Mouse (Mus musculus): ENCODE measurements at regions not wholly inside any gene's neighbourhood (a gene's known extent, or its start where the extent isn't known, plus 50 kb on each side); places are given as distances from the start of the nearest gene placed in this dataset.

GRCm38 (mm10) chr12:25252776-25253510 is 156.0 kb upstream of the Id2 start:
- no peak for TF ChIP-seq CTCF (IDR thresholded peaks at IDR 0.05)
- H3K4me3 ChIP-seq = no peak overlapping the region
- H3K27ac ChIP-seq = no peak overlapping the region
- intact Hi-C loops (cut with DNase I) = no loop called here
- DNase-seq = no peak

DNA sequence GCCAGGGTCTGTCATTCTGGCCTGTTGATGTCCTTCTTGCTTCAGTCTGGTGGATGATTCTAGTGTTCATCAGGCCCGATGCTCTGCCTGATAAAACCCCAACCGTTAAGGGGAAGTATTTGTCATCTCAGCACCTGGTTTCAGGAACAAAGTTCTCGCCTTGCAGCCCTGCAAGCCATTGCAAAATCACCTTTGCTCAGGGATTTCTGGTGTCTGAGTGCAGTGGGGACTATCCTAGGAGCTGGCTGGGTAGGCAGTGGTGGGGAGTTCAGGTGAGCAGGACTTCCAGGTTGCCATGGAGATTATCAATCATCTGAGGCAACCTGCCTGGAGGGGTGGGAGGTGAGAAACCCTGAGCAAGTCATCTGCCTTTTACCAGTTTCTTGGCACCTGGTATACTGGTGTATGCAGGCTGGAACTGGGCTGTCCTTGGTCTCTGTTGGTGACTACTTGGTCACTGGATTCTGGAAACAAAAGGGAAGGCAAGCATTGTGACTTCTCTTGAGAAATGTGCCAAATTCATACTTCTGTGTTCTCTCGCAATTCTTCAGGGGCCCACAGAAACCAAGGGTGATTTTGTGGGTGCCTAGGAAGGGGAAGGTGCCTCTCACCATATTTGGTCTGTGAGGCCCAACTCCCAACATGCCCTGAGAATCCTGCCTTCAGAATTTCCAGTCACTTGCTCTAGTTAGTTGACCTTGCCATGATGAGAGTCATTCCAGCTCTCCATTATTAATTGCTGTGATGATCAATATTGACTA is 154.7 kb upstream of the Id2 start:
- TF ChIP-seq CTCF (IDR thresholded peaks at IDR 0.05) = no peak
- no peak for DNase-seq
- Histone ChIP-seq H3K4me3 (no peak overlapping the region), H3K27ac (no peak overlapping the region)
- intact Hi-C loops (cut with DNase I) = no loop called here

- intact Hi-C loops (cut with DNase I) = no loop called here
- no peak for TF ChIP-seq CTCF (IDR thresholded peaks at IDR 0.05)
- H3K27ac ChIP-seq = no peak overlapping the region
- DNase-seq = no peak
- no peak overlapping the region for H3K4me3 ChIP-seq
These were observed 153.9 kb upstream of the Id2 start for GRCm38 (mm10) chr12:25250881-25251280.

- intact Hi-C loops (cut with DNase I) = no loop called here
- Histone ChIP-seq H3K27ac (no peak overlapping the region), H3K4me3 (no peak overlapping the region)
- TF ChIP-seq CTCF (IDR thresholded peaks at IDR 0.05) = no peak
- DNase-seq = no peak
These were observed 151.9 kb upstream of the Id2 start for GRCm38 (mm10) chr12:25248681-25249366.

DNA sequence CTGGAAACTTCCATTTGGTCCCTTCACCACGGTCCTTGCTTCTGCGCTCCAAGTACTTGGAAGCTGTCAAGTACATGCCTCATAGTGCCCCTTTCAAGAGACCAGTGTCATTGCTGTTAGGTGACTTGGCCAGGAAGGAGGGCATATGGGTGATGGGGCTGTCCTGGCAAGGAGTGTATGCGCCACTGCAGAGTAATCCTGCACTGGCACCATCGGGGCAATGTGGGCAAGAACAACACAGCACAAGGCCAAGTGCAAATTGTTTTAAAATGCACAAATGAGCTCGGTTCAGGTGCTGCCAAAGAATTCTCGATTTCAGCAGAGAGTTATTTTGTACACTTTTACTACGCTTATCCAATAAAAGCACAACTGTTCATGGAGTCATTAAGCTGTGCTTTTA is 149.6 kb upstream of the Id2 start:
- no peak for TF ChIP-seq CTCF (IDR thresholded peaks at IDR 0.05)
- H3K27ac ChIP-seq = no peak overlapping the region
- H3K4me3 ChIP-seq = no peak overlapping the region
- intact Hi-C loops (cut with DNase I) = no loop called here
- DNase-seq = no peak

- Histone ChIP-seq H3K27ac (no peak overlapping the region), H3K4me3 (no peak overlapping the region)
- DNase-seq = no peak
- intact Hi-C loops (cut with DNase I) = no loop called here
- no peak for TF ChIP-seq CTCF (IDR thresholded peaks at IDR 0.05)
These were observed 148.7 kb upstream of the Id2 start for GRCm38 (mm10) chr12:25245661-25246060.

DNA sequence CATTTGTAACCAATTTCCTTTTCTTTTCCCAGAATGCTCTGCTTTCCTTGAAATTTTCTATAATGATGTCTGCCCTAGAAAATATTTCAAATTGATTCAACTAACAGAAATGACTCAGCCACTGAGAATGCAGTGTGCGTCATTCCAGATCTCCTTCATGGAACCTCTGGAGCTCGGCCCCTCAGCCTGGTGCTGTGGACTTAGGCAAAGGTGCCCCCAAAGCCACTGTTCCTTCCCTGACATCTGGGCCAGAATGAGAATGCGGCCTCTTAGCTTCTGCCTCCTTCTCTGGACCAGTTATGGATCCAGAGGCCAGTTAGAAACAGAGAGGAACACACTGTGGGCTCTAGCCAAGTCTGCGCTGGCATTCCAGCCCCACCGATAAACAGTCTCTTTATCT is 148.3 kb upstream of the Id2 start:
- Histone ChIP-seq H3K27ac (no peak overlapping the region), H3K4me3 (no peak overlapping the region)
- TF ChIP-seq CTCF (IDR thresholded peaks at IDR 0.05) = no peak
- DNase-seq = no peak
- intact Hi-C loops (cut with DNase I) = no loop called here

GRCm38 (mm10) chr12:25244666-25245065 is 147.7 kb upstream of the Id2 start:
- Histone ChIP-seq H3K4me3 (no peak overlapping the region), H3K27ac (no peak overlapping the region)
- intact Hi-C loops (cut with DNase I) = no loop called here
- no peak for TF ChIP-seq CTCF (IDR thresholded peaks at IDR 0.05)
- DNase-seq = no peak

GRCm38 (mm10) chr12:25243901-25244300 is 147.0 kb upstream of the Id2 start:
- no peak overlapping the region for H3K4me3 ChIP-seq
- H3K27ac ChIP-seq = no peak overlapping the region
- intact Hi-C loops (cut with DNase I) = no loop called here
- no peak for DNase-seq
- no peak for TF ChIP-seq CTCF (IDR thresholded peaks at IDR 0.05)

GRCm38 (mm10) chr12:25242369-25242768 is 145.4 kb upstream of the Id2 start:
- Histone ChIP-seq H3K27ac (no peak overlapping the region), H3K4me3 (no peak overlapping the region)
- intact Hi-C loops (cut with DNase I) = no loop called here
- DNase-seq = no peak
- no peak for TF ChIP-seq CTCF (IDR thresholded peaks at IDR 0.05)

DNA sequence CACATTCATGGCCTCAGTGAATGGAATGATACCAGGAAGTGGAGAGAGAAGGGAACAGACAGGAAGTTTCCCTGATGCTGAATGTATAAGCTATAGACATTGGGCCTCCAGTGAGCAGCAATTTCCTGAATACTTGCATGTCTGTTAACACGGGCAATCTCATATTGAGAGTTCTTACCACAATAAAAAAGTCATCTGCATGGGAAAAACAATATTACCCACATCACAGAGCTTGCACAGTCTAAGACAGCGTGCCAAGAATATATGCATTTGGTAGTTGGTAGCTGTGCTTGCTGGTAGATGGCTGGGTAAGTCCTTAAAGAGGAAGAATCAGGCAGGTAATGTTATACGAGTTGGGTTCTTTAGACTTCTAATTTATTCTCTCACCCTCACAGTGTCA is 144.7 kb upstream of the Id2 start:
- no peak for DNase-seq
- no peak for TF ChIP-seq CTCF (IDR thresholded peaks at IDR 0.05)
- intact Hi-C loops (cut with DNase I) = no loop called here
- Histone ChIP-seq H3K27ac (no peak overlapping the region), H3K4me3 (no peak overlapping the region)

GRCm38 (mm10) chr12:25240796-25241195 is 143.9 kb upstream of the Id2 start:
- H3K4me3 ChIP-seq = no peak overlapping the region
- intact Hi-C loops (cut with DNase I) = no loop called here
- DNase-seq = peak; percentile 38
- no peak for TF ChIP-seq CTCF (IDR thresholded peaks at IDR 0.05)
- no peak overlapping the region for H3K27ac ChIP-seq

- intact Hi-C loops (cut with DNase I) = no loop called here
- Histone ChIP-seq H3K4me3 (no peak overlapping the region), H3K27ac (no peak overlapping the region)
- no peak for TF ChIP-seq CTCF (IDR thresholded peaks at IDR 0.05)
- DNase-seq = no peak
These were observed 143.2 kb upstream of the Id2 start for GRCm38 (mm10) chr12:25240142-25240541.

Measured in gastrocnemius, adult 2 months (tissue).